ENCODE assay signal across 9 mouse cellular contexts in the genomic region with DNA sequence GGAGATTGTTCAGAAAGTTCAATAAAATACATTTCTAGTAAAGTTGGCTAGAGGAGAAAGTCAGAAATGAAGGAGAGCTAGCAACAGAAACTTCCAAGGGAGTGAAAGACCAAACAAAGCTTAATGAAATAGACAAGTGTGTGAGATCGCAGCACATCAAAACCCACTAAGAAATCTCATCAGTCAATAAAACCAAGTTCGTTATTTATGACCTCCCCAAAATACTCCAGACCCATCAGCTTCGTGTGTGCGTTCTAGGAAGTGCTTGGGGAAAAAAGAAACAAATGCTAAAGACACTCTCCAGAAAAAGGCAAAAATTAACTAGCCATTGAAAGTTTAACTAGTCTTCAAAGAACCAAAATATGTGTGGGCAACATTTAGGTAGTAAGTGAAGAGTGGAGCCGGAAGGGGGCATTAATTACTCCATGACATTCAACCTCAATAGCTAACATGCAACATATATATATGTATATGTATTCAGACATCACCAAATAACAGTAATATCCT. TPM values are rescaled to one million over a fixed set of nuclear protein-coding genes. Genes with fewer than 3 reads are reported as not detected.
DNase-seq lines count a peak whose midpoint lies in the region; ATAC-seq and TF ChIP-seq lines count a peak whose summit lies in the region.
"Had no signal": no experiment of that assay in that cellular context is flagged by ENCODE, and none has a peak within 500 bp of the region (broad histone marks: within the 10 kb centered on the region; RNA-seq: fewer than 3 reads in every experiment).

No protein-coding gene starts in this region.

- peak overlapping the region; percentile 94 for H3K27ac ChIP-seq in heart, embryonic 13.5 days (replicated peaks)
- no peak overlapping the region for H3K27ac ChIP-seq in ES-E14 (ENCODE audit: insufficient read depth, low read depth, low read length, poor library complexity, severe bottlenecking)
- peak overlapping the region; percentile 97 for H3K27ac ChIP-seq in forebrain, postnatal 0 days (ENCODE audit: low read depth, low read length)
- H3K27ac ChIP-seq in liver, postnatal 0 days (ENCODE audit: low read depth), result peak overlapping the region; percentile 93

- DNase-seq in heart, postnatal 4 days, result no peak
- DNase-seq in ES-E14 (ENCODE audit: low read depth, low spot score), result no peak
- DNase-seq in forebrain, postnatal 0 days, result no peak
- DNase-seq in liver, postnatal 0 days, result no peak
- no peak for DNase-seq in urinary bladder, postnatal 36 days (ENCODE audit: low spot score in 2 of 2)
- no peak for DNase-seq in ovary, postnatal 14 days (ENCODE audit: low spot score)
- no peak for DNase-seq in layer of hippocampus, adult 11-12 months (ENCODE audit: low spot score)

- no peaks in the 10 kb centered on the region for H3K27me3 ChIP-seq in heart, embryonic 13.5 days (replicated peaks)
- no peaks in the 10 kb centered on the region for H3K27me3 ChIP-seq in forebrain, postnatal 0 days (ENCODE audit: insufficient read depth, low read length)
- H3K27me3 ChIP-seq in liver, postnatal 0 days (ENCODE audit: insufficient read depth, low read length), result no peaks in the 10 kb centered on the region

- in situ Hi-C loops in ES-E14 (cut with MboI; ENCODE audit: low sequenced_read_pairs in 2 of 2, unreplicated experiment in 2 of 2), result no loop called here

- H3K4me2 ChIP-seq in heart, embryonic 13.5 days, result peak overlapping the region; percentile 85
- H3K4me2 ChIP-seq in forebrain, postnatal 0 days (ENCODE audit: low read depth), result peak overlapping the region; percentile 68
- H3K4me2 ChIP-seq in liver, postnatal 0 days (ENCODE audit: low read depth, low read length), result peak overlapping the region; percentile 82

- no peak for TF ChIP-seq EP300 in liver, postnatal 0 days (IDR thresholded peaks at IDR 0.05; ENCODE audit: low read depth)

- peak overlapping the region; percentile 79 for H3K4me3 ChIP-seq in heart, embryonic 13.5 days
- H3K4me3 ChIP-seq in ES-E14 (ENCODE audit: insufficient read depth in 1 of 2, low read depth in 1 of 2, low read length in 2 of 2, poor library complexity in 1 of 2, severe bottlenecking in 1 of 2), result peak overlapping the region; percentile 77; a peak in 3 of 4 replicates
- H3K4me3 ChIP-seq in forebrain, postnatal 0 days (ENCODE audit: low read depth, low read length), result peak overlapping the region; percentile 73
- peak overlapping the region; percentile 83 for H3K4me3 ChIP-seq in liver, postnatal 0 days (ENCODE audit: low read depth, low read length)

- peaks cover 23% of the 10 kb centered on the region for H3K36me3 ChIP-seq in heart, embryonic 13.5 days
- no peaks in the 10 kb centered on the region for H3K36me3 ChIP-seq in ES-E14 (ENCODE audit: control insufficient read depth, insufficient read depth, low read length, poor library complexity, severe bottlenecking)
- H3K36me3 ChIP-seq in forebrain, postnatal 0 days (ENCODE audit: insufficient read depth), result peaks cover 7% of the 10 kb centered on the region
- peaks cover 4% of the 10 kb centered on the region; the same call in 1 of the 2 replicates for H3K36me3 ChIP-seq in liver, postnatal 0 days (replicated peaks; ENCODE audit: insufficient read depth, low read length)
- H3K36me3 ChIP-seq: G1E had no signal

- H3K9ac ChIP-seq in heart, embryonic 13.5 days, result peak overlapping the region; percentile 91
- no peak overlapping the region for H3K9ac ChIP-seq in ES-E14 (ENCODE audit: insufficient read depth, low read depth, low read length, poor library complexity, severe bottlenecking)
- peak overlapping the region; percentile 92 for H3K9ac ChIP-seq in forebrain, postnatal 0 days
- peak overlapping the region; percentile 88 for H3K9ac ChIP-seq in liver, postnatal 0 days (replicated peaks)

- peaks cover 3% of the 10 kb centered on the region; the same call in 1 of the 2 replicates for H3K9me3 ChIP-seq in heart, embryonic 13.5 days
- H3K9me3 ChIP-seq in ES-E14 (ENCODE audit: control insufficient read depth, insufficient read depth, low read depth, low read length), result no peaks in the 10 kb centered on the region
- no peaks in the 10 kb centered on the region for H3K9me3 ChIP-seq in forebrain, postnatal 0 days (ENCODE audit: low read length)
- no peaks in the 10 kb centered on the region for H3K9me3 ChIP-seq in liver, postnatal 0 days (ENCODE audit: low read length)

- H3K4me1 ChIP-seq in heart, embryonic 13.5 days, result peaks cover 22% of the 10 kb centered on the region
- peaks cover 2 to 13% of the 10 kb centered on the region in 2 experiments; a peak in 3 of 4 replicates for H3K4me1 ChIP-seq in ES-E14 (ENCODE audit: control insufficient read depth in 2 of 2, insufficient read depth in 2 of 2, low read length in 2 of 2, poor library complexity in 1 of 2)
- H3K4me1 ChIP-seq in forebrain, postnatal 0 days (ENCODE audit: insufficient read depth), result peaks cover 9% of the 10 kb centered on the region; the same call in 1 of the 2 replicates
- peaks cover 18% of the 10 kb centered on the region for H3K4me1 ChIP-seq in liver, postnatal 0 days (ENCODE audit: insufficient read depth)

- WGBS in heart, embryonic 13.5 days, result 57% methylated on average over 5 of the region's 5 CpGs
- WGBS in forebrain, postnatal 0 days, result 28% methylated on average over 5 of the region's 5 CpGs
- 39% methylated on average over 5 of the region's 5 CpGs for WGBS in liver, postnatal 0 days (ENCODE audit: insufficient replicate concordance)

- no peak for ATAC-seq in heart, embryonic 13.5 days (ENCODE audit: extremely low read depth, insufficient number of reproducible peaks, low FRiP score, low TSS enrichment)
- no peak for ATAC-seq in forebrain, postnatal 0 days
- ATAC-seq in liver, postnatal 0 days, result no peak

- no peak for TF ChIP-seq CTCF in forebrain, postnatal 0 days (IDR thresholded peaks at IDR 0.05; ENCODE audit: low read depth)
- TF ChIP-seq CTCF in liver, postnatal 0 days (IDR thresholded peaks at IDR 0.05; ENCODE audit: low read depth), result no peak

TF ChIP-seq in ES-E14, 5 proteins besides CTCF, POLR2A, EP300 and RAD21:
- TF ChIP-seq HCFC1 (IDR thresholded peaks at IDR 0.05; ENCODE audit: borderline replicate concordance, insufficient read depth, low read length), result no peak
- TF ChIP-seq CHD2 (IDR thresholded peaks at IDR 0.05; ENCODE audit: low read depth, low read length), result no peak
- no peak for TF ChIP-seq ZNF384 (IDR thresholded peaks at IDR 0.05; ENCODE audit: low read depth, low read length)
- TF ChIP-seq MAFK (IDR thresholded peaks at IDR 0.05; ENCODE audit: insufficient read depth, low read depth, low read length), result no peak
- TF ChIP-seq ZC3H11A (IDR thresholded peaks at IDR 0.05; ENCODE audit: borderline replicate concordance, low read depth, low read length), result no peak
TF ChIP-seq in ES-E14: peak in this region for 0.

RNA-seq across cellular contexts. Expression of a gene that starts 1.4 kb away (rescaled TPM):
- polyA plus RNA-seq in heart, embryonic 13.5 days (2015; fragmentation: Nextera tagmentation; extraction: Ambion mirVana), result 10.1 and 13.3 TPM in 2 replicates
- total RNA-seq in heart, postnatal 4 days (2021), result 10 to 100 TPM in 1 of 2 experiments, 1 to 10 TPM in 1; 9.6 to 11.0 TPM
- 5.8 and 6.4 TPM in 2 replicates for total RNA-seq in ES-E14 (2012; rRNA removed)
- total RNA-seq in forebrain, postnatal 0 days (2014; rRNA removed), result 45.0 and 47.9 TPM in 2 replicates
- polyA plus RNA-seq in forebrain, postnatal 0 days (2015; fragmentation: Nextera tagmentation; extraction: Ambion mirVana), result 18.0 and 24.0 TPM in 2 replicates
- 4.3 and 4.8 TPM in 2 replicates for polyA plus RNA-seq in liver, postnatal 0 days (2015; fragmentation: Nextera tagmentation; extraction: Ambion mirVana)
- polyA plus RNA-seq: G1E had no signal
